Mouse (Mus musculus): Measurements from ENCODE around the gene Wsb2. TPM values are rescaled to one million over a fixed set of nuclear protein-coding genes. Genes with fewer than 3 reads are reported as not detected.

Wsb2 gene
- polyA plus RNA-seq, 1 experiment = 238 TPM

- no peaks in the 10 kb centered on the region for H3K4me1 ChIP-seq (ENCODE audit: control insufficient read depth, insufficient read depth, low read length)
- no peak for DNase-seq
- no peaks in the 10 kb centered on the region for H3K27me3 ChIP-seq (ENCODE audit: control insufficient read depth, insufficient read depth, low read length)
- WGBS = 52% methylated on average over 6 of the region's 6 CpGs
- no peak overlapping the region for H3K27ac ChIP-seq (ENCODE audit: insufficient read depth, low read length)
- TF ChIP-seq POLR2A (IDR thresholded peaks at IDR 0.05; ENCODE audit: borderline replicate concordance, insufficient read depth, low read length) = no peak
- TF ChIP-seq CTCF (IDR thresholded peaks at IDR 0.05; ENCODE audit: borderline replicate concordance, insufficient read depth, low read depth, low read length) = no peak
- H3K4me3 ChIP-seq (replicated peaks; ENCODE audit: insufficient read depth, low read depth, low read length) = no peak overlapping the region
Measured at GRCm38 (mm10) chr5:117409369-117409768, 52.3 kb downstream of the Wsb2 start.

- peaks cover 4% of the 10 kb centered on the region; the same call in 1 of the 2 replicates for H3K4me1 ChIP-seq (ENCODE audit: control insufficient read depth, insufficient read depth, low read length)
- WGBS = 1% methylated on average over 86 of the region's 89 CpGs
- no peaks in the 10 kb centered on the region for H3K27me3 ChIP-seq (ENCODE audit: control insufficient read depth, insufficient read depth, low read length)
- peak; percentile 88 to 89 for DNase-seq
- H3K4me3 ChIP-seq (replicated peaks; ENCODE audit: insufficient read depth, low read depth, low read length) = peak within 1 kb of the TSS; percentile 76
- TF ChIP-seq CTCF (IDR thresholded peaks at IDR 0.05; ENCODE audit: borderline replicate concordance, insufficient read depth, low read depth, low read length) (no peak), POLR2A (IDR thresholded peaks at IDR 0.05; ENCODE audit: borderline replicate concordance, insufficient read depth, low read length) (peak; percentile 88)
- H3K27ac ChIP-seq (ENCODE audit: insufficient read depth, low read length) = peak within 1 kb of the TSS; percentile 90
Measured at GRCm38 (mm10) chr5:117413507-117414501, 56.7 kb downstream of the Wsb2 start, which contains the start of gene Ksr2. Ksr2 (plus strand) TSS chr5:117414000.

- peak; percentile 55 to 57 for DNase-seq
- TF ChIP-seq CTCF (IDR thresholded peaks at IDR 0.05; ENCODE audit: borderline replicate concordance, insufficient read depth, low read depth, low read length) (no peak), POLR2A (IDR thresholded peaks at IDR 0.05; ENCODE audit: borderline replicate concordance, insufficient read depth, low read length) (no peak)
- Histone ChIP-seq H3K27me3 (ENCODE audit: control insufficient read depth, insufficient read depth, low read length) (no peaks in the 10 kb centered on the region), H3K4me3 (replicated peaks; ENCODE audit: insufficient read depth, low read depth, low read length) (peak overlapping the region; percentile 76), H3K4me1 (ENCODE audit: control insufficient read depth, insufficient read depth, low read length) (peaks cover 4% of the 10 kb centered on the region; the same call in 1 of the 2 replicates), H3K27ac (ENCODE audit: insufficient read depth, low read length) (peak overlapping the region; percentile 45)
- 1% methylated on average over 10 of the region's 10 CpGs for WGBS
Measured at GRCm38 (mm10) chr5:117414611-117415010, 57.5 kb downstream of the Wsb2 start.

GRCm38 (mm10) chr5:117415011-117415912 is 58.2 kb downstream of the Wsb2 start:
- TF ChIP-seq POLR2A (IDR thresholded peaks at IDR 0.05; ENCODE audit: borderline replicate concordance, insufficient read depth, low read length) (no peak), CTCF (IDR thresholded peaks at IDR 0.05; ENCODE audit: borderline replicate concordance, insufficient read depth, low read depth, low read length) (peak; percentile 34; the same call in 1 of the 2 replicates)
- H3K4me1 ChIP-seq (ENCODE audit: control insufficient read depth, insufficient read depth, low read length) = peaks cover 4% of the 10 kb centered on the region; the same call in 1 of the 2 replicates
- 4% methylated on average over 19 of the region's 19 CpGs for WGBS
- peak overlapping the region; percentile 76 for H3K4me3 ChIP-seq (replicated peaks; ENCODE audit: insufficient read depth, low read depth, low read length)
- peak; percentile 37 to 41 for DNase-seq
- peak overlapping the region; percentile 45 for H3K27ac ChIP-seq (ENCODE audit: insufficient read depth, low read length)
- H3K27me3 ChIP-seq (ENCODE audit: control insufficient read depth, insufficient read depth, low read length) = no peaks in the 10 kb centered on the region

GRCm38 (mm10) chr5:117417442-117417841 is 60.3 kb downstream of the Wsb2 start:
- no peak for TF ChIP-seq CTCF (IDR thresholded peaks at IDR 0.05; ENCODE audit: borderline replicate concordance, insufficient read depth, low read depth, low read length)
- no peak for TF ChIP-seq POLR2A (IDR thresholded peaks at IDR 0.05; ENCODE audit: borderline replicate concordance, insufficient read depth, low read length)

More at GRCm38 (mm10) chr5:117417442-117417841, 60.3 kb downstream of the Wsb2 start:
- WGBS = 80% methylated on average over 2 of the region's 2 CpGs
- Histone ChIP-seq H3K4me3 (replicated peaks; ENCODE audit: insufficient read depth, low read depth, low read length) (no peak overlapping the region), H3K27me3 (ENCODE audit: control insufficient read depth, insufficient read depth, low read length) (no peaks in the 10 kb centered on the region), H3K27ac (ENCODE audit: insufficient read depth, low read length) (no peak overlapping the region), H3K4me1 (ENCODE audit: control insufficient read depth, insufficient read depth, low read length) (peaks cover 6% of the 10 kb centered on the region; the same call in 1 of the 2 replicates)
- no peak for DNase-seq

Other genes starting within 250 kb of the Wsb2 start
- gene Suds3, start 241.2 kb upstream of the Wsb2 start, polyA plus RNA-seq (2012; rRNA removed) = 119 and 127 TPM in 2 replicates
- gene Taok3, start 237.2 kb upstream of the Wsb2 start, polyA plus RNA-seq (2012; rRNA removed) = 43.6 and 47.0 TPM in 2 replicates
- gene Pebp1, start 69.7 kb upstream of the Wsb2 start, polyA plus RNA-seq (2012; rRNA removed) = 792 and 833 TPM in 2 replicates
- 3.7 and 3.9 TPM in 2 replicates for gene Vsig10, start 38.2 kb upstream of the Wsb2 start, polyA plus RNA-seq (2012; rRNA removed)
- 9.9 and 10.4 TPM in 2 replicates for gene Rfc5, start 31.7 kb downstream of the Wsb2 start, polyA plus RNA-seq (2012; rRNA removed)
- gene Ksr2, start 56.7 kb downstream of the Wsb2 start, polyA plus RNA-seq (2012; rRNA removed) = 12.1 and 13.7 TPM in 2 replicates

Data from cerebellum, adult 2 months (tissue).